Mouse (Mus musculus): ENCODE data around the gene Adamts8. TPM values are rescaled to one million over a fixed set of nuclear protein-coding genes. Genes with fewer than 3 reads are reported as not detected.

The Adamts8 gene
- polyA plus RNA-seq, 1 experiment from 2014 or later = 10.7 TPM

- Histone ChIP-seq H3K4me2 (replicated peaks; ENCODE audit: low read depth, low read length) (no peak overlapping the region), H3K9ac (replicated peaks; ENCODE audit: low read depth) (no peak overlapping the region), H3K27me3 (replicated peaks; ENCODE audit: insufficient read depth, low read length) (no peaks in the 10 kb centered on the region), H3K4me1 (ENCODE audit: insufficient read depth, low read depth, low read length) (no peaks in the 10 kb centered on the region; the same call in 1 of the 2 replicates), H3K27ac (ENCODE audit: low read length) (no peak overlapping the region), H3K36me3 (ENCODE audit: insufficient read depth, low read length) (no peaks in the 10 kb centered on the region), H3K9me3 (ENCODE audit: low read length) (no peaks in the 10 kb centered on the region), H3K4me3 (ENCODE audit: low read depth, low read length) (no peak overlapping the region)
- DNase-seq (ENCODE audit: low spot score) = peak; percentile 66
- TF ChIP-seq CTCF (IDR thresholded peaks at IDR 0.05) = no peak
- 20% methylated on average over 6 of the region's 6 CpGs for WGBS
- peak; percentile 51 for ATAC-seq
These were observed 7.5 kb upstream of the Adamts8 start for GRCm38 (mm10) chr9:30934827-30935226.

GRCm38 (mm10) chr9:30936674-30937438 is 5.5 kb upstream of the Adamts8 start:
- Histone ChIP-seq H3K4me2 (replicated peaks; ENCODE audit: low read depth, low read length) (no peak overlapping the region), H3K27me3 (replicated peaks; ENCODE audit: insufficient read depth, low read length) (peaks cover 11% of the 10 kb centered on the region; the same call in 1 of the 2 replicates), H3K9me3 (ENCODE audit: low read length) (no peaks in the 10 kb centered on the region), H3K36me3 (ENCODE audit: insufficient read depth, low read length) (no peaks in the 10 kb centered on the region), H3K4me3 (ENCODE audit: low read depth, low read length) (no peak overlapping the region), H3K27ac (ENCODE audit: low read length) (no peak overlapping the region), H3K4me1 (ENCODE audit: insufficient read depth, low read depth, low read length) (no peaks in the 10 kb centered on the region; the same call in 1 of the 2 replicates), H3K9ac (replicated peaks; ENCODE audit: low read depth) (no peak overlapping the region)
- 27% methylated on average over 9 of the region's 9 CpGs for WGBS
- TF ChIP-seq EP300 (IDR thresholded peaks at IDR 0.05) (peak; percentile 17; the same call in 1 of the 2 replicates), CTCF (IDR thresholded peaks at IDR 0.05) (peak; percentile 77)
- DNase-seq (ENCODE audit: low spot score) = peak; percentile 85
- peak; percentile 63 for ATAC-seq

GRCm38 (mm10) chr9:30940328-30940727 is 2.0 kb upstream of the Adamts8 start:
- Histone ChIP-seq H3K4me3 (ENCODE audit: low read depth, low read length) (no peak overlapping the region), H3K9ac (replicated peaks; ENCODE audit: low read depth) (no peak overlapping the region), H3K4me2 (replicated peaks; ENCODE audit: low read depth, low read length) (no peak overlapping the region), H3K27me3 (replicated peaks; ENCODE audit: insufficient read depth, low read length) (peaks cover 44% of the 10 kb centered on the region), H3K9me3 (ENCODE audit: low read length) (no peaks in the 10 kb centered on the region), H3K27ac (ENCODE audit: low read length) (no peak overlapping the region), H3K36me3 (ENCODE audit: insufficient read depth, low read length) (no peaks in the 10 kb centered on the region), H3K4me1 (ENCODE audit: insufficient read depth, low read depth, low read length) (peaks cover 7% of the 10 kb centered on the region; the same call in 1 of the 2 replicates)
- WGBS = 3% methylated on average over 6 of the region's 6 CpGs
- DNase-seq (ENCODE audit: low spot score) = peak; percentile 83
- TF ChIP-seq EP300 (IDR thresholded peaks at IDR 0.05) (no peak), CTCF (IDR thresholded peaks at IDR 0.05) (peak; percentile 99)
- peak; percentile 29; the same call in 1 of the 2 replicates for ATAC-seq

GRCm38 (mm10) chr9:30943341-30943740 is 979 bp downstream of the Adamts8 start:
- Histone ChIP-seq H3K9me3 (ENCODE audit: low read length) (no peaks in the 10 kb centered on the region), H3K9ac (replicated peaks; ENCODE audit: low read depth) (no peak overlapping the region; the same call in 1 of the 2 replicates), H3K4me3 (ENCODE audit: low read depth, low read length) (peak overlapping the region; percentile 47), H3K36me3 (ENCODE audit: insufficient read depth, low read length) (no peaks in the 10 kb centered on the region), H3K27ac (ENCODE audit: low read length) (no peak overlapping the region), H3K4me2 (replicated peaks; ENCODE audit: low read depth, low read length) (peak overlapping the region; percentile 88), H3K27me3 (replicated peaks; ENCODE audit: insufficient read depth, low read length) (peaks cover 48% of the 10 kb centered on the region), H3K4me1 (ENCODE audit: insufficient read depth, low read depth, low read length) (peaks cover 7% of the 10 kb centered on the region; the same call in 1 of the 2 replicates)
- peak; percentile 2; the same call in 1 of the 2 replicates for ATAC-seq
- TF ChIP-seq EP300 (IDR thresholded peaks at IDR 0.05) = no peak
- no peak for TF ChIP-seq CTCF (IDR thresholded peaks at IDR 0.05)
- DNase-seq (ENCODE audit: low spot score) = no peak
- WGBS = 10% methylated on average over 13 of the region's 14 CpGs

- DNase-seq (ENCODE audit: low spot score) = no peak
- WGBS = 25% methylated on average over 1 of the region's 1 CpGs
- Histone ChIP-seq H3K9ac (replicated peaks; ENCODE audit: low read depth) (no peak overlapping the region), H3K4me1 (ENCODE audit: insufficient read depth, low read depth, low read length) (peaks cover 7% of the 10 kb centered on the region; the same call in 1 of the 2 replicates), H3K27me3 (replicated peaks; ENCODE audit: insufficient read depth, low read length) (peaks cover 48% of the 10 kb centered on the region), H3K27ac (ENCODE audit: low read length) (no peak overlapping the region), H3K9me3 (ENCODE audit: low read length) (no peaks in the 10 kb centered on the region), H3K4me3 (ENCODE audit: low read depth, low read length) (no peak overlapping the region), H3K4me2 (replicated peaks; ENCODE audit: low read depth, low read length) (peak overlapping the region; percentile 88), H3K36me3 (ENCODE audit: insufficient read depth, low read length) (no peaks in the 10 kb centered on the region)
- no peak for ATAC-seq
- TF ChIP-seq EP300 (IDR thresholded peaks at IDR 0.05) = no peak
- no peak for TF ChIP-seq CTCF (IDR thresholded peaks at IDR 0.05)
These were observed 1.9 kb downstream of the Adamts8 start for GRCm38 (mm10) chr9:30944234-30944633.

- Histone ChIP-seq H3K4me1 (ENCODE audit: insufficient read depth, low read depth, low read length) (peaks cover 7% of the 10 kb centered on the region; the same call in 1 of the 2 replicates), H3K9ac (replicated peaks; ENCODE audit: low read depth) (no peak overlapping the region), H3K27ac (ENCODE audit: low read length) (no peak overlapping the region), H3K9me3 (ENCODE audit: low read length) (no peaks in the 10 kb centered on the region), H3K36me3 (ENCODE audit: insufficient read depth, low read length) (no peaks in the 10 kb centered on the region), H3K27me3 (replicated peaks; ENCODE audit: insufficient read depth, low read length) (peaks cover 48% of the 10 kb centered on the region), H3K4me2 (replicated peaks; ENCODE audit: low read depth, low read length) (no peak overlapping the region), H3K4me3 (ENCODE audit: low read depth, low read length) (no peak overlapping the region)
- DNase-seq (ENCODE audit: low spot score) (no peak), ATAC-seq (no peak)
- no peak for TF ChIP-seq EP300 (IDR thresholded peaks at IDR 0.05)
- no peak for TF ChIP-seq CTCF (IDR thresholded peaks at IDR 0.05)
- 65% methylated on average over 1 of the region's 1 CpGs for WGBS
These were observed 2.9 kb downstream of the Adamts8 start for GRCm38 (mm10) chr9:30945276-30945675.
